Mouse (Mus musculus) erythroblast, embryonic 14.5 days (primary cell): ENCODE results near the gene Idnk.

ENCODE experiments used
- GATA1 ChIP-seq: IDR thresholded peaks from 2 replicates; pipeline ENCODE4 v1.6.1; 2012; ENCODE audit warnings: low read length, inconsistent platforms, mixed read lengths
- TAL1 ChIP-seq: IDR thresholded peaks from 3 replicates; pipeline ENCODE4 v1.6.1; 2012; ENCODE audit warnings: low read length, inconsistent platforms, mixed read lengths

GRCm38 (mm10) chr13:58113061-58113900, 44.2 kb upstream of the Idnk start, which contains the start of gene Klhl3:
- TF ChIP-seq GATA1 (no peak), TAL1 (no peak)
